Mouse (Mus musculus) liver, embryonic 18 days (tissue): ENCODE measurements around the gene Hist2h3c2. TPM values are rescaled to one million over a fixed set of nuclear protein-coding genes. Genes with fewer than 3 reads are reported as not detected.

ENCODE experiments used
- polyA plus RNA-seq: library from polyadenylated mRNA; depleted of rRNA; stranded (reverse); fragments of >200 nt; gene quantifications from 2 replicates; pipeline ENCODE4 v1.2.3, GENCODE M21; 2012; rRNA removed

The Hist2h3c2 gene
- polyA plus RNA-seq, result 31.1 and 37.7 TPM in 2 replicates

DNA sequence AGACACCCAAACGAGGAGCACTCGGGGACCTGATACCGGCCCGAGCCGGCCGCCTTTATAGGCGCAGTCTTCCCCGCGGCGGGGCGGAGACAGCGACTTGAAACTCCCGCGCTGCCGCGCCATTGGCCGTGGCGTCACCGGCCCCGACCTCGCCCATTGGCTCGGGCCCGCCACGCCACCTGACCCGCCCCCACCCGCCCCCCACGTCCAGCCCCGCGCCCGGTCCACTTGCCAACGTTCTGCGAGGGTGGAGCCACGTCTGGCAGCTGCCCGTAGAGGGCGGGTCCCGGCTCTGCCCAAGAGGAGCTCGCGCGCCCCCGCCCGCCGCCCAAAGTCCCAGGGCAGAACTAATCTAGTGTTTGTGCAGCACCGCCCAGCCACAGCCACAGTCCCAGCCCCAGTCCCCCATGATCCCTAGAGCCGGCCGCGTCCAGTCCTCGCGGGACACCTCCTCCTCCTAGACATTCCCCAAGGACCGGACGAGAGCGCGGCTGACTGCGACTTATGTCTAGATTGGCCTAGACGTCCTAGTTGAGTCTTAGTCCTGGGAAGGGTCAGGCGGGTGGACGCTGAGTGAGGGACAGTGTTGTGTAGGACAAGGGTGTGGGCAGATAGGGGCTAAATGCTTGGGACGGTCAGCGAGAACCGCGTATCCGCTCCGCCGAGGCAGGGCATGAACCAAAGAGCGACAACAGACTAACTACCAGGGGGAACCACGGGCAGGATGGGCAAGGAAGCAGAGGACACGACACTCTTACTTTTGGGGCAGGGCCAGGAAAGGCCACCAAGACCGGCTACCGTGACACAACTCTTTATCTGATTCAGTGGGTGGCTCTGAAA is at the start of gene Hist2h3c2:
Gene Hist2h3c2 (minus strand): TSS at position 174 of the 840 bp plus-strand sequence.

DNA sequence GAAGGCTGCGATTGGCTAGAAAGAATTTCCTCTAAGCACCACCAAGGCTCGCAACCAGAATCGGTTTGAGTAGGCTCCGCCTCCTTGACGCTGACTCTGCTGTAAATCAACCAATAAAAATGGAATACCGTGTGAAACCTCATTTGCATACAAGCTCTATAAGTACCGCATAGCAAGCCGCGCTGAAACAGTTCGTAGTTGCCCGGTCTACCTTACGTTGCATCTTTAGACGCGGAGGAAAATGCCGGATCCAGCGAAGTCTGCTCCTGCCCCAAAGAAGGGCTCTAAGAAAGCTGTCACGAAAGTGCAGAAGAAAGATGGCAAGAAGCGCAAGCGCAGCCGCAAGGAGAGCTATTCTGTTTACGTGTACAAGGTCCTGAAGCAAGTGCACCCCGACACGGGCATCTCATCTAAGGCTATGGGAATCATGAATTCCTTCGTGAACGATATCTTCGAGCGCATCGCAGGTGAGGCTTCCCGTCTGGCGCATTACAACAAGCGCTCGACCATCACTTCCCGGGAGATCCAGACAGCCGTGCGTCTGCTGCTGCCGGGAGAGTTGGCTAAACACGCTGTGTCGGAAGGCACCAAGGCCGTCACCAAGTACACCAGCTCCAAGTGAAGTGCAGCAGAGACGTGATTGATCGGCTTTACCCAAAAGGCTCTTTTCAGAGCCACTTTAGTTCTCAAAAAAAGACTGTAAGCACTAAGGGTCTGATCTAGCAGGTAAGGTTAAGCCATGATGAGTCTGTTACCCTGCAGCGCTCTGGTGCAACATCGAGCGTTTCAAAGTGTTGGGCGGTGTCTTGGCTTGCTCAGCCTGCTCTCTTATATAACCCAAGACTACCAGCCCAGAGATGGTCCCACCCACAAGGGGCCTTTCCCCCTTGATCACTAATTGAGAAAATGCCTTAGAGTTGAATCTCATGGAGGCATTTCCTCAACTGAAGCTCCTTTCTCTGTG is 30.9 kb upstream of the Hist2h3c2 start, which contains the start of gene Hist2h2bb:
Gene Hist2h2bb (plus strand): TSS at position 242 of the 964 bp plus-strand sequence.

GRCm38 (mm10) chr3:96268051-96268775 is 29.3 kb upstream of the Hist2h3c2 start, which contains the start of gene Hist2h3b:
Gene Hist2h3b (plus strand): TSS chr3:96268654.

GRCm38 (mm10) chr3:96262979-96263550 is 24.1 kb upstream of the Hist2h3c2 start, which contains the start of gene Hist2h4:
Gene Hist2h4 (minus strand): TSS chr3:96263311.

DNA sequence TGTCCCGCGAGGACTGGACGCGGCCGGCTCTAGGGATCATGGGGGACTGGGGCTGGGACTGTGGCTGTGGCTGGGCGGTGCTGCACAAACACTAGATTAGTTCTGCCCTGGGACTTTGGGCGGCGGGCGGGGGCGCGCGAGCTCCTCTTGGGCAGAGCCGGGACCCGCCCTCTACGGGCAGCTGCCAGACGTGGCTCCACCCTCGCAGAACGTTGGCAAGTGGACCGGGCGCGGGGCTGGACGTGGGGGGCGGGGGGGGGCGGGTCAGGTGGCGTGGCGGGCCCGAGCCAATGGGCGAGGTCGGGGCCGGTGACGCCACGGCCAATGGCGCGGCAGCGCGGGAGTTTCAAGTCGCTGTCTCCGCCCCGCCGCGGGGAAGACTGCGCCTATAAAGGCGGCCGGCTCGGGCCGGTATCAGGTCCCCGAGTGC is 7.5 kb upstream of the Hist2h3c2 start, which contains the start of gene Hist2h3c1:
Gene Hist2h3c1 (plus strand): TSS at position 259 of the 430 bp plus-strand sequence.

DNA sequence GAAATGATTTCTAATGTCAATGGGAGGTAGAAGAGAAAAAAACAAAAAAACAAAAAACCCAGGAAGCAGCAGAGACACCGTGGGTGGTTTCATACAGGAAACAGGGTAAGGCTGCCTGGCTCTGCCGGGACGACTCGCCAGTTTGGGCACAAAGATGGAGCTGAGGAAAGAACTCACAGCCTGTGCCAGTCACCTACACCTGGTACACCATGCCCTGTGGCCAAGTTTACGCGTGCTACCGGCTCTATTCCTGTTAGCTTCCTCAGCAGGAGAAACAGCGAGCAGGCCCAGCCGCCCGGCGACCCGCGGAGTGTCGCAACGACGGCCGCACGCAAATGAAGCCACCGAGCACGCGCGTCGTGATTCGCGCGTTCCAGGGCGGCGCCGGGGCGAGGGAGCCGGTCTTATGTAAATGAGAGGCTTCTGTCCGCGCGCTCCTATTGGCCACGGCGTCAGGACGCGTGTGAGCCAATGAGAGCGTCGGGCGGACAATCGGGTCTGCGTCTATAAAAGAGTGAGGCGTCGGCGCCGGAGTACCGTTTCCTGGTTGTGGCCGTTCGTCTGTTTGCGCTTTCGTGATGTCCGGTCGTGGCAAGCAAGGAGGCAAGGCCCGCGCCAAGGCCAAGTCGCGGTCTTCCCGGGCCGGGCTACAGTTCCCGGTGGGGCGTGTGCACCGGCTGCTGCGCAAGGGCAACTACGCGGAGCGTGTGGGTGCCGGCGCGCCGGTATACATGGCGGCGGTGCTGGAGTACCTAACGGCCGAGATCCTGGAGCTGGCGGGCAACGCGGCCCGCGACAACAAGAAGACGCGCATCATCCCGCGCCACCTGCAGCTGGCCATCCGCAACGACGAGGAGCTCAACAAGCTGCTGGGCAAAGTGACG is 6.3 kb upstream of the Hist2h3c2 start, which contains the start of gene Hist2h2aa1:
Gene Hist2h2aa1 (plus strand): TSS at position 495 of the 884 bp plus-strand sequence.

GRCm38 (mm10) chr3:96239949-96240798 is 1.2 kb upstream of the Hist2h3c2 start, which contains the start of gene Hist2h2aa2:
Gene Hist2h2aa2 (minus strand): TSS chr3:96240276.

GRCm38 (mm10) chr3:96220765-96221639 is 17.9 kb downstream of the Hist2h3c2 start, which contains the start of the genes Hist2h2ac and Hist2h2be:
Gene Hist2h2ac (minus strand): TSS chr3:96220880.
Gene Hist2h2be (plus strand): TSS chr3:96221119.

GRCm38 (mm10) chr3:96219661-96220130 is 19.2 kb downstream of the Hist2h3c2 start, which contains the start of the genes Bola1 and Hist2h2ab:
Gene Bola1 (minus strand): TSS chr3:96219709.
Gene Hist2h2ab (plus strand): TSS chr3:96219865.

Other genes with a start within 250 kb of the Hist2h3c2 start
- gene Plekho1, start 243.1 kb downstream of the Hist2h3c2 start, polyA plus RNA-seq, result 16.3 and 19.0 TPM in 2 replicates
- gene Vps45, start 180.7 kb downstream of the Hist2h3c2 start, polyA plus RNA-seq, result 4.7 and 5.3 TPM in 2 replicates
- gene Otud7b, start 134.6 kb downstream of the Hist2h3c2 start, polyA plus RNA-seq, result 3.6 and 3.7 TPM in 2 replicates
- 9.6 and 12.3 TPM in 2 replicates for gene Mtmr11, start 77.1 kb downstream of the Hist2h3c2 start, polyA plus RNA-seq
- gene Sf3b4, start 66.8 kb downstream of the Hist2h3c2 start, polyA plus RNA-seq, result 26.1 and 26.7 TPM in 2 replicates
- 0.30 and 0.41 TPM in 2 replicates for gene Sv2a, start 58.0 kb downstream of the Hist2h3c2 start, polyA plus RNA-seq
- 29.2 and 31.1 TPM in 2 replicates for gene Bola1, start 19.4 kb downstream of the Hist2h3c2 start, polyA plus RNA-seq
- gene Hist2h2ab, start 19.3 kb downstream of the Hist2h3c2 start, polyA plus RNA-seq, result 0.42 and 0.82 TPM in 2 replicates
- gene Hist2h2ac, start 18.2 kb downstream of the Hist2h3c2 start, polyA plus RNA-seq, result 7.7 and 8.1 TPM in 2 replicates
- 8.3 and 14.1 TPM in 2 replicates for gene Hist2h2be, start 18.0 kb downstream of the Hist2h3c2 start, polyA plus RNA-seq
- gene Hist2h2aa2, start 1.1 kb upstream of the Hist2h3c2 start, polyA plus RNA-seq, result 39.3 and 40.4 TPM in 2 replicates
- gene Hist2h2aa1, start 6.4 kb upstream of the Hist2h3c2 start, polyA plus RNA-seq, result 83.3 and 119 TPM in 2 replicates
- gene Hist2h3c1, start 7.6 kb upstream of the Hist2h3c2 start, polyA plus RNA-seq, result 1.9 and 8.4 TPM in 2 replicates
- gene Hist2h4, start 24.2 kb upstream of the Hist2h3c2 start, polyA plus RNA-seq, result 4.5 and 4.7 TPM in 2 replicates
- gene Hist2h3b, start 29.5 kb upstream of the Hist2h3c2 start, polyA plus RNA-seq, result 30.7 and 34.8 TPM in 2 replicates
- 7.1 and 7.9 TPM in 2 replicates for gene Hist2h2bb, start 30.6 kb upstream of the Hist2h3c2 start, polyA plus RNA-seq
- 9.7 and 11.7 TPM in 2 replicates for gene Fcgr1, start 54.8 kb upstream of the Hist2h3c2 start, polyA plus RNA-seq
- gene BC107364, start 213.2 kb upstream of the Hist2h3c2 start, polyA plus RNA-seq, result 0.05 and 0.07 TPM in 2 replicates